Mouse (Mus musculus) heart, embryonic 10.5 days (tissue): ENCODE results near the gene Nid1. TPM values are rescaled to one million over a fixed set of nuclear protein-coding genes. Genes with fewer than 3 reads are reported as not detected.
A peak's percentile ranks its signal among the peaks of the same experiment; 100 is the strongest.

Source experiments
- DNase-seq: peaks from one replicate; pipeline ENCODE4 v3.0.0-alpha.2; 2017; ENCODE audit warnings: low spot score
- H3K27ac ChIP-seq: fragments of 300-500 bp; sonication (generic); 2 replicates; pipeline ENCODE4 v1.5.1; 2016; ENCODE audit warnings: mild to moderate bottlenecking
- H3K27me3 ChIP-seq: fragments of 300-500 bp; sonication (generic); 2 replicates; pipeline ENCODE4 v1.6.1; 2016; ENCODE audit warnings: mild to moderate bottlenecking; ENCODE audit not compliant: poor library complexity, insufficient read depth, severe bottlenecking
- H3K36me3 ChIP-seq: fragments of 300-500 bp; sonication (generic); 2 replicates; pipeline ENCODE4 v1.6.1; 2016; ENCODE audit warnings: mild to moderate bottlenecking, moderate library complexity
- H3K4me1 ChIP-seq: fragments of 300-500 bp; sonication (generic); 2 replicates; pipeline ENCODE4 v1.6.1; 2016; ENCODE audit warnings: mild to moderate bottlenecking
- H3K4me3 ChIP-seq: fragments of 300-500 bp; sonication (generic); 2 replicates; pipeline ENCODE4 v1.5.1; 2016; ENCODE audit warnings: mild to moderate bottlenecking, moderate library complexity
- H3K9me3 ChIP-seq: fragments of 300-500 bp; sonication (generic); 2 replicates; pipeline ENCODE4 v1.6.1; 2016; ENCODE audit warnings: mild to moderate bottlenecking, moderate library complexity
- WGBS: fragments of 180-500 bp; shearing (Covaris S2); methylation state at CpG from one replicate; pipeline ENCODE4 v1.1.7; 2016; 5-methylcytosine and 5-hydroxymethylcytosine counted together
- polyA plus RNA-seq: library from polyadenylated mRNA; unstranded; fragments of >200 nt; fragmentation: Nextera tagmentation; extraction: Ambion mirVana; gene quantifications from 2 replicates; pipeline ENCODE4 v1.2.1, GENCODE M21; 2016

Nid1 gene
- polyA plus RNA-seq, 1 experiment from 2014 or later = 64.5 TPM

DNA sequence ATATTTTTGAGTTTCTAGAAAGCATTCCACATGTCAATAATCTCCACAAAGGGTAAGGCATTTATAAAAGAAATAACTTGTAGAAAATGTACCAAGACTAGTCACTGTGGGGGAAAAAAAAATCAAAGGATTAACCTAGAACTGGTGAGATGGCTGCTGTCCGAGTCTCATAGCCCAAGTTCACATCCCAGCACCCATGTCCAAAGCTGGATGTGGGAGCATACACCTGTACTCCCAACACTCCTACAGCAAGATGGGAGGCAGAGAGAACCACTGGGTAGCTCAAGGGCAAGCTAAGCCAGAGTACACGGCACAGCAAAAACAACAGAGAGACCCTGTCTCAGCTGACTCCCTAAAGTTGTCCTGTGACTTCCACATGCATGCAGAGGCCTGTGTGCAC is 47.5 kb downstream of the Nid1 start:
- H3K4me1 ChIP-seq = peaks cover 2% of the 10 kb centered on the region; the same call in 1 of the 2 replicates
- no peak for DNase-seq
- no peak overlapping the region for H3K4me3 ChIP-seq
- no peaks in the 10 kb centered on the region for H3K9me3 ChIP-seq
- no peak overlapping the region for H3K27ac ChIP-seq
- WGBS = 83% methylated on average over 2 of the region's 2 CpGs
- peaks cover 22% of the 10 kb centered on the region for H3K36me3 ChIP-seq
- H3K27me3 ChIP-seq = no peaks in the 10 kb centered on the region

- Histone ChIP-seq H3K27me3 (no peaks in the 10 kb centered on the region), H3K27ac (no peak overlapping the region), H3K9me3 (no peaks in the 10 kb centered on the region), H3K4me3 (no peak overlapping the region), H3K36me3 (peaks cover 22% of the 10 kb centered on the region), H3K4me1 (no peaks in the 10 kb centered on the region)
- WGBS = 75% methylated on average over 4 of the region's 4 CpGs
- no peak for DNase-seq
Measured at GRCm38 (mm10) chr13:13485682-13486081, 48.3 kb downstream of the Nid1 start.

- no peak overlapping the region for H3K27ac ChIP-seq
- no peaks in the 10 kb centered on the region for H3K4me1 ChIP-seq
- H3K27me3 ChIP-seq = no peaks in the 10 kb centered on the region
- no peak overlapping the region for H3K4me3 ChIP-seq
- peaks cover 24% of the 10 kb centered on the region for H3K36me3 ChIP-seq
- 75% methylated on average over 1 of the region's 1 CpGs for WGBS
- H3K9me3 ChIP-seq = no peaks in the 10 kb centered on the region
- no peak for DNase-seq
Measured at GRCm38 (mm10) chr13:13487851-13488250, 50.5 kb downstream of the Nid1 start.

DNA sequence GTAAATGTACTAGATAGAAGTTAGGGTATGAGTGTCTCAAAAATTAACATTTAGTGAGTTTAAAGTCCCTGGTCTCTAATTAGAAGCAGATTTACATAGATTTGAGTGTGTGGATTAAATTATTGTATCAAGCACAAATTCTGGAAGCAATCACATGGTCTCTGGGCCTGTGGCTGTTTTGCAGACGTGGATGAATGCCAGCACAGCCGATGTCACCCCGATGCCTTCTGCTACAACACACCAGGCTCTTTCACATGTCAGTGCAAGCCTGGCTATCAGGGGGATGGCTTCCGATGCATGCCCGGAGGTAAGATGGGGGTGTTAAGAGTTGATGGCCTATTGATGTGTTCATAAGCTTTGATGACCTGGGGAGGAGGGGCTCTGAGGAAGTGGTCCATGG is 52.5 kb downstream of the Nid1 start:
- no peak for DNase-seq
- Histone ChIP-seq H3K4me1 (no peaks in the 10 kb centered on the region), H3K27me3 (no peaks in the 10 kb centered on the region), H3K27ac (no peak overlapping the region), H3K4me3 (no peak overlapping the region), H3K9me3 (no peaks in the 10 kb centered on the region), H3K36me3 (peaks cover 20% of the 10 kb centered on the region; the same call in 1 of the 2 replicates)
- 69% methylated on average over 5 of the region's 5 CpGs for WGBS

- no peak for DNase-seq
- H3K4me3 ChIP-seq = no peak overlapping the region
- no peaks in the 10 kb centered on the region for H3K4me1 ChIP-seq
- 52% methylated on average over 2 of the region's 2 CpGs for WGBS
- H3K27me3 ChIP-seq = no peaks in the 10 kb centered on the region
- no peak overlapping the region for H3K27ac ChIP-seq
- H3K36me3 ChIP-seq = peaks cover 26% of the 10 kb centered on the region; the same call in 1 of the 2 replicates
- H3K9me3 ChIP-seq = no peaks in the 10 kb centered on the region
Measured at GRCm38 (mm10) chr13:13492151-13492550, 54.8 kb downstream of the Nid1 start.

DNA sequence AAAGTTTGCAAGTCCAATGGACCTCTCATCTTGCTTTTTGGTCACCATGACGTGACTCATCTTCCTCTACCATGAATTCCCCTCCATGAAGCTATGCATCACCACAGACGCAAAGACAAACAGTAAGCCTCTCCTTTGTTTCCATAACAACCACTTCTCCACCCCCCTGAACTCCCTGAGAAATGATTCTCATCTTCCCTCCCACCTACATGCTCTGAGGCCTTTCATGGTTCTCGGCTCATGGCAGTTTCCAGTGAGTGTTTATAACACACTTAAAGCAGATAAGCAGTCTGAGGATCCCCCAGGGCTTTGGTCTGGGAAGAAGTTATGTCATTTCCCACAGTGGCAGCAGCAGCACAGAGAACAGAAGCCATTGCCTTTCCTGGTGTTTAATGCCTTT is 56.2 kb downstream of the Nid1 start:
- Histone ChIP-seq H3K4me1 (no peaks in the 10 kb centered on the region), H3K27ac (no peak overlapping the region), H3K27me3 (no peaks in the 10 kb centered on the region), H3K4me3 (no peak overlapping the region), H3K9me3 (no peaks in the 10 kb centered on the region), H3K36me3 (peaks cover 26% of the 10 kb centered on the region; the same call in 1 of the 2 replicates)
- 43% methylated on average over 3 of the region's 3 CpGs for WGBS
- no peak for DNase-seq

GRCm38 (mm10) chr13:13498022-13498421 is 60.7 kb downstream of the Nid1 start:
- Histone ChIP-seq H3K4me1 (no peaks in the 10 kb centered on the region), H3K4me3 (no peak overlapping the region), H3K27me3 (no peaks in the 10 kb centered on the region), H3K36me3 (peaks cover 35% of the 10 kb centered on the region), H3K27ac (no peak overlapping the region), H3K9me3 (no peaks in the 10 kb centered on the region)
- DNase-seq = no peak
- WGBS = 79% methylated on average over 2 of the region's 2 CpGs

DNA sequence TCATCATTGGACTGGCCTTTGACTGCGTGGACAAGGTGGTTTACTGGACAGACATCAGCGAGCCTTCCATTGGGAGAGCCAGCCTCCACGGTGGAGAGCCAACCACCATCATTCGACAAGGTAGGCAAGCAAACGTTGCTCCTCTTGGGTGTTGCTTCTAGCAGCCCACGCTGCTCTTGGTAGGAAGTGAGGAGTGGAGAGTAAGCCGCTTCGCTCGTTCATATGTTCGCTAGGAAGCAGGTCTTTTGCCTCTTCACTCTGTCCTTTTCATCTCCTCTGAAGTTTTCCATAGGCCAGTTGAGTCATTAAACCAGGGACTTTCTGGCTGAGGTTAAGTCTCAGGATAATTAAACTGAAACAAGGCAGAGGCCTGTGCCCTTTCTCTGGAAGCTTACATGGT is 65.1 kb downstream of the Nid1 start:
- Histone ChIP-seq H3K4me1 (no peaks in the 10 kb centered on the region), H3K27me3 (no peaks in the 10 kb centered on the region), H3K27ac (no peak overlapping the region), H3K36me3 (peaks cover 41% of the 10 kb centered on the region), H3K4me3 (no peak overlapping the region), H3K9me3 (no peaks in the 10 kb centered on the region)
- no peak for DNase-seq
- WGBS = 84% methylated on average over 10 of the region's 10 CpGs

DNA sequence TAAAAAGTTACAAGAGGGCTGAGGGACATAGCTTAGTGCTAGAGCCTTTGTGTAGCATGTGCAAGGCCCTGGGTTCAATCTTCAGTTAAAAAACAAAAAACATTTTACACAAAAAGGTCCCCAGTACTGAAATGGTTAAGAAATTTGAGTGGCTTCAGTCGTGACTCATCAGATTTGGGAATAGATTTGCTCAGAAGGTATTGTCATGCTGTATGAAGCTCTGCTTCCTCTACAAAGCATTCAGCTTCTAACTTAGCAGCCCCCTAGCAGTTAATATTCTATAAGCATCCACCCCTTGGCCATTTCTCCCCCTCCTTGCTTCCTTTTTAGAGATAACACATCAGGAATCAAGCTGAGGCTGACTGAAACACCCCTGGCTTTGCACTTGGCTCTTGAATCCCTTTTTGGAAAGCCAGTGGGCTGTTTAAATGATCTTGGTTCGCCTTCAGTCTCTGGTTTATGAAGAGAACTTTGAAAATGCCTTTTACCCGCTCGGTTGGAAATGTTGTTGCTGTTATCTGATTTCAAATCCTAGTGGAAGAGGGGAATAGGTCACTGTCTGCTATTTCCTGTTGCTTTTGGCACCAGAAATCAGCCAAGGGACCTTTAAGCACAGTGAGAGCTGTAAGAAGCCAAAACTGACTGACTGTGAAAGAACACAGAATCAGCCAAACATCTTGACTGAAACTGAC is 66.5 kb downstream of the Nid1 start:
- H3K27ac ChIP-seq = no peak overlapping the region
- H3K9me3 ChIP-seq = no peaks in the 10 kb centered on the region
- peaks cover 46% of the 10 kb centered on the region for H3K36me3 ChIP-seq
- 38% methylated on average over 4 of the region's 4 CpGs for WGBS
- H3K4me1 ChIP-seq = no peaks in the 10 kb centered on the region
- H3K4me3 ChIP-seq = no peak overlapping the region
- no peaks in the 10 kb centered on the region for H3K27me3 ChIP-seq
- no peak for DNase-seq

DNA sequence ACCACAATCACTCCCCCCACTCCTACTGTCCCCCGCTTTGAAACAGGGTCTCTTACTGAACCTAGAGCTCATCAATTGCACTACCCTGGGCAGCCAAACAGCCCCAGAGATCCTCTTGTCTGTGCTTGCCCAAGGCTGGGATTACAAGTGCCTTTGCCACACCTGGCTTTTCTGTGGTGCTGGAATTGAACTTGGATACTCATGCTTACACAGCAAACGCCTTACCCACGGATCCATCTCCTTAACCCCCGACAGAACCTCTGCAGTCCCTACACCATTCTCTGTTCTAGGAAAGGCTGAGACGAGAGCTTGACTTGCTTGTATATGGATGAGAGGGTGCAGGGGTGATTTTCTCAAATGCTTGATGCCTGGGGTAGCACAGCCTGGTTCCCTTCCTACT is 67.7 kb downstream of the Nid1 start:
- H3K4me3 ChIP-seq = no peak overlapping the region
- no peak overlapping the region for H3K27ac ChIP-seq
- whole genome bisulfite sequencing = 83% methylated on average over 5 of the region's 5 CpGs
- no peaks in the 10 kb centered on the region for H3K27me3 ChIP-seq
- H3K9me3 ChIP-seq = no peaks in the 10 kb centered on the region
- no peaks in the 10 kb centered on the region for H3K4me1 ChIP-seq
- no peak for DNase-seq
- peaks cover 51% of the 10 kb centered on the region for H3K36me3 ChIP-seq

- no peaks in the 10 kb centered on the region for H3K9me3 ChIP-seq
- DNase-seq = no peak
- 89% methylated on average over 5 of the region's 5 CpGs for WGBS
- no peaks in the 10 kb centered on the region for H3K4me1 ChIP-seq
- no peak overlapping the region for H3K4me3 ChIP-seq
- no peak overlapping the region for H3K27ac ChIP-seq
- no peaks in the 10 kb centered on the region for H3K27me3 ChIP-seq
- H3K36me3 ChIP-seq = peaks cover 46% of the 10 kb centered on the region
Measured at GRCm38 (mm10) chr13:13506556-13506955, 69.2 kb downstream of the Nid1 start.

GRCm38 (mm10) chr13:13514861-13515260 is 77.5 kb downstream of the Nid1 start:
- Histone ChIP-seq H3K27me3 (no peaks in the 10 kb centered on the region), H3K4me3 (no peak overlapping the region), H3K27ac (no peak overlapping the region), H3K4me1 (no peaks in the 10 kb centered on the region), H3K9me3 (no peaks in the 10 kb centered on the region), H3K36me3 (peaks cover 4% of the 10 kb centered on the region)
- 66% methylated on average over 4 of the region's 4 CpGs for WGBS
- no peak for DNase-seq

- no peaks in the 10 kb centered on the region for H3K4me1 ChIP-seq
- no peaks in the 10 kb centered on the region for H3K27me3 ChIP-seq
- H3K9me3 ChIP-seq = no peaks in the 10 kb centered on the region
- no peak overlapping the region for H3K4me3 ChIP-seq
- DNase-seq = peak; percentile 89
- H3K36me3 ChIP-seq = no peaks in the 10 kb centered on the region
- 48% methylated on average over 17 of the region's 17 CpGs for WGBS
- H3K27ac ChIP-seq = no peak overlapping the region
Measured at GRCm38 (mm10) chr13:13516376-13517225, 79.2 kb downstream of the Nid1 start.
